Mouse (Mus musculus) G1E (cell line): ENCODE results near the gene Cln3. TPM values are rescaled to one million over a fixed set of nuclear protein-coding genes. Genes with fewer than 3 reads are reported as not detected.

Experiments
- ATAC-seq: 2 replicates; pipeline ENCODE4 v1.8.0; 2016; ENCODE audit warnings: mild to moderate bottlenecking; ENCODE audit not compliant: insufficient number of reproducible peaks, poor library complexity, low FRiP score, severe bottlenecking; ENCODE audit errors: extremely low read depth
- DNase-seq: peaks from one replicate; pipeline ENCODE4 v3.0.0; 2012; ENCODE audit warnings: low spot score
- H3K27me3 ChIP-seq: 2 replicates; pipeline ENCODE4 v1.6.1; 2012; ENCODE audit warnings: mild to moderate bottlenecking, low read length, inconsistent platforms; ENCODE audit not compliant: insufficient read depth
- H3K36me3 ChIP-seq: replicated peaks from 2 replicates; pipeline ENCODE3; 2012; ENCODE audit warnings: mild to moderate bottlenecking, inconsistent platforms
- H3K4me1 ChIP-seq: 2 replicates; pipeline ENCODE4 v1.6.1; 2012; ENCODE audit warnings: low read depth, low read length, inconsistent platforms, mixed read lengths; ENCODE audit not compliant: insufficient read depth
- H3K4me3 ChIP-seq: 2 replicates; pipeline ENCODE4 v1.5.1; 2012; ENCODE audit warnings: low read depth, mild to moderate bottlenecking, inconsistent platforms, low read length, moderate library complexity, mixed read lengths
- H3K9me3 ChIP-seq: replicated peaks from 2 replicates; pipeline ENCODE4 v1.6.1; 2012; ENCODE audit warnings: inconsistent platforms
- CTCF ChIP-seq: IDR thresholded peaks from 2 replicates; pipeline ENCODE4 v1.5.1; 2012; ENCODE audit warnings: low read depth, low read length, inconsistent platforms, mixed read lengths
- GATA1 ChIP-seq: IDR thresholded peaks from 2 replicates; pipeline ENCODE4 v1.6.1; 2012; ENCODE audit warnings: borderline replicate concordance, low read length, inconsistent platforms, mixed read lengths
- GATA2 ChIP-seq: IDR thresholded peaks from 2 replicates; pipeline ENCODE4 v1.6.1; 2012; ENCODE audit warnings: low read depth, low read length, inconsistent platforms, borderline replicate concordance
- POLR2AphosphoS5 ChIP-seq: IDR thresholded peaks from 2 replicates; pipeline ENCODE4 v1.6.1; 2012; ENCODE audit warnings: low read depth, low read length, inconsistent platforms; ENCODE audit not compliant: insufficient replicate concordance
- TAL1 ChIP-seq: conservative IDR thresholded peaks from 2 replicates; pipeline ENCODE4 v1.6.1; 2012; ENCODE audit warnings: low read depth, low read length, inconsistent platforms, mixed read lengths
- polyA plus RNA-seq: library from polyadenylated mRNA; stranded (reverse); fragments of >175 nt; gene quantifications from 2 replicates; pipeline ENCODE4 v1.2.3, GENCODE M21; 2012
- total RNA-seq, 2 experiments: library from RNA; stranded (forward) in 1 of 2; stranded (reverse) in 1 of 2; fragments of 200-1000 nt in 1 of 2; fragments of >200 nt in 1 of 2; fragmentation: Nextera tagmentation in 1 of 2; gene quantifications; 2 replicates each; pipeline ENCODE4 v1.2.3; 2014 to 2017

The Cln3 gene
- total and polyA plus RNA-seq, 3 experiments: 15.4 to 49.9 (median 27.9) TPM

DNA sequence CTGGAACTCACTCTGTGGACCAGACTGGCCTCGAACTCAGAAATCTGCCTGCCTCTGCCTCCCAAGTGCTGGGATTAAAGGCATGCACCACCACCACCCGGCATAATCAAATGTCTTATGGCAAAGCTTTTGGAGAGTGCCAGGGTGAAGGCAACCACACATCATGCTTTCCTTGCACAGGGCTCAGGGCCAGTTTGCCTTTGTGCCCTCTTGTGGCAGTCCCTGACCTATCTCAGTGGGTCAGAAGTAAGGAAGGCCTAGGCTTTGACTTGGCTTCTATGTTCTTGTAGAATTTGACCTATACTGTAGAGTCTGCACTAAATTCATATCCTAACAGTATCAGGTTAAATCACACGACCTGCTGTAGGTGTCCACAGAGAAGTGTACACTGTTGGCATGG is 31.1 kb upstream of the Cln3 start:
- DNase-seq: no peak
- H3K9me3 ChIP-seq: no peaks in the 10 kb centered on the region
- H3K27me3 ChIP-seq: peaks cover 17% of the 10 kb centered on the region
- no peak overlapping the region for H3K4me3 ChIP-seq
- TF ChIP-seq TAL1: no peak
- no peak for TF ChIP-seq GATA1
- no peak for TF ChIP-seq GATA2
- TF ChIP-seq CTCF: no peak
- no peak for TF ChIP-seq POLR2AphosphoS5
- no peak for ATAC-seq
- peaks cover 9% of the 10 kb centered on the region for H3K4me1 ChIP-seq
- no peaks in the 10 kb centered on the region for H3K36me3 ChIP-seq

DNA sequence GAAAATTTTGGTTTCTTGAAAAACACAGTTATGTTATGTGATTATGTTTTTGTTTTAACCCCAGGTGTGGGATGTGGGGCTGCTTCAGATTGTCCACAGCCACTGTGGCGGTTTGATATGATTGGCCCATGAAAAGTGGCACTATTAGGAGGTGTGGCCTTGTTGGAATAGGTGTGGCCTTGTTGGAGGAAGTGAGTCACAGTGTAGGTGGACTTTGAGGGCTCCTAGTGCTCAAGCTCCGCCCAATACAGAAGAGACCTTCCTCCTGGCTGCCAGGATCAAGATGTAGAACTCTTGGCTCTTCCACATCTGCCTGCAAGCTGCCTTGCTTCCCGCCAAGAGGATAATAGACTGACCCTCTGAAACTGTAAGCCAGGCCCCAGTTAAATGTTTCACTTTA is 27.1 kb upstream of the Cln3 start:
- no peak overlapping the region for H3K4me3 ChIP-seq
- DNase-seq (no peak), ATAC-seq (no peak)
- peaks cover 36% of the 10 kb centered on the region for H3K27me3 ChIP-seq
- no peaks in the 10 kb centered on the region for H3K36me3 ChIP-seq
- no peaks in the 10 kb centered on the region for H3K9me3 ChIP-seq
- 0 out of 2 replicates have a peak, but pooled peaks cover 6% of the 10 kb centered on the region for H3K4me1 ChIP-seq
- no peak for TF ChIP-seq GATA2
- no peak for TF ChIP-seq CTCF
- TF ChIP-seq GATA1: no peak
- no peak for TF ChIP-seq TAL1
- no peak for TF ChIP-seq POLR2AphosphoS5

DNA sequence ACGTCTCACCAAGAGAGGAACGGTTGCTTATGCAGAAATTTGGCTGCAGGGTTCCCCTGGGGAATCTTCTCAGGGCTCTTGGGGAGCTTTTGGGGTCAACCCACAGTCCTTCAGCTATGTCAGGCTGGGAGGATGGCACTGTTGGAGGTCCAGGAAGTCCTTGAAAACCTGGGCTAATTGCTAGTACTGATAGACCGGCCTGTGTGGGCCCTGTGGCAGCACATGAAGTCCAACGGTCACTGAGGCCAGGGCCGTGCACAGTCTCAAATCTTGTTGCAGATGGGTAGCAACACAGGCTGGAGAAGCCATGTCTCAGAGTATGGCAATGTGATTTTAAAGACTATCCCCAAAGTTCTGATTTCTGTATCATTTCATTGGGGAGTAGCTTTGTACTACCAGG is 22.2 kb upstream of the Cln3 start:
- ATAC-seq: no peak
- no peaks in the 10 kb centered on the region for H3K9me3 ChIP-seq
- no peak for DNase-seq
- peaks cover 38% of the 10 kb centered on the region for H3K27me3 ChIP-seq
- peaks cover 7% of the 10 kb centered on the region; the same call in 1 of the 2 replicates for H3K4me1 ChIP-seq
- no peak for TF ChIP-seq GATA2
- no peak for TF ChIP-seq GATA1
- no peak for TF ChIP-seq TAL1
- no peak for TF ChIP-seq CTCF
- no peak for TF ChIP-seq POLR2AphosphoS5
- no peaks in the 10 kb centered on the region for H3K36me3 ChIP-seq
- no peak overlapping the region for H3K4me3 ChIP-seq

DNA sequence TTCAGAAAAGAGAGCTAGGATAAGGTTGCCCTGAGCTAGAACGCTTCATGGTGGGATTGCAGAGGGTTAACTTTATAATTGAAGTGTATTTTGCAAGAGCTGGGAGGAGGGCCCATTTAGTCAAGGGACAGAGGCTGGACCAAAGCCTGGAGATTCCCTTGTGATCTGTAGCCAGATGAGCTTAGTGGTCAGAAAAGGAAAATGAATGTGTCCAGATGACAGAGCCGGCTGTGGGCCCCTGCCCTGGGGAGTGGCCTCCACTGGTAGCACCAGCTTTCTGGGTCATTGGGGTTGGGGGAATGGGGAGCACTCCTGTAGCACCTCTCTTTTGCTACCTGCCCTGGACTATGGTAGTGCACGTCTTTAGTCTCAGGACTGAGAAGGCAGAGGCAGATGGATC is 21.4 kb upstream of the Cln3 start:
- Histone ChIP-seq H3K9me3 (no peaks in the 10 kb centered on the region), H3K36me3 (no peaks in the 10 kb centered on the region), H3K27me3 (peaks cover 45% of the 10 kb centered on the region), H3K4me3 (no peak overlapping the region), H3K4me1 (peaks cover 7% of the 10 kb centered on the region; the same call in 1 of the 2 replicates)
- DNase-seq: no peak
- no peak for TF ChIP-seq TAL1
- no peak for TF ChIP-seq POLR2AphosphoS5
- TF ChIP-seq GATA1: no peak
- TF ChIP-seq CTCF: no peak
- no peak for TF ChIP-seq GATA2
- ATAC-seq: no peak

DNA sequence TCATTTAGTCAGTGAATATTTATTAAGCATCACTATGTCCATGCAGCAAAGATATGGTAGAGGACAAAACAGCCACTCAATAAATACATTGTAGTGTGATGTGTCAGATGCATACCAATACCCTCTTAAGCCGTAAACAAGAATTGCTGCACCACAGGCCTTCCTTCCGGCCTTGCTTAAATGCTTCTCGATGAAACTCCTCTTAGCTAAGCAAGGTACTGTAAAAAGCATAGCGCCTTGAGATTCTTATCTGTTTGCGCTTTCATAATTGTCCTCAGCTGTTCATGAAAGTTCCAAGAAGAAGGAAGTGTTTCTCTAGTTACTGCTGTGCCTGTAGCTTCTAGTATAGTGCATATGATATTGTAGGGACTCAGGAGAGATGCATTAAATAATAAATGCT is 21.0 kb upstream of the Cln3 start:
- H3K9me3 ChIP-seq: no peaks in the 10 kb centered on the region
- no peaks in the 10 kb centered on the region for H3K36me3 ChIP-seq
- TF ChIP-seq POLR2AphosphoS5 (no peak), GATA2 (no peak), TAL1 (no peak), GATA1 (no peak), CTCF (no peak)
- no peak overlapping the region for H3K4me3 ChIP-seq
- H3K27me3 ChIP-seq: peaks cover 48% of the 10 kb centered on the region
- ATAC-seq (no peak), DNase-seq (no peak)
- peaks cover 7% of the 10 kb centered on the region; the same call in 1 of the 2 replicates for H3K4me1 ChIP-seq

DNA sequence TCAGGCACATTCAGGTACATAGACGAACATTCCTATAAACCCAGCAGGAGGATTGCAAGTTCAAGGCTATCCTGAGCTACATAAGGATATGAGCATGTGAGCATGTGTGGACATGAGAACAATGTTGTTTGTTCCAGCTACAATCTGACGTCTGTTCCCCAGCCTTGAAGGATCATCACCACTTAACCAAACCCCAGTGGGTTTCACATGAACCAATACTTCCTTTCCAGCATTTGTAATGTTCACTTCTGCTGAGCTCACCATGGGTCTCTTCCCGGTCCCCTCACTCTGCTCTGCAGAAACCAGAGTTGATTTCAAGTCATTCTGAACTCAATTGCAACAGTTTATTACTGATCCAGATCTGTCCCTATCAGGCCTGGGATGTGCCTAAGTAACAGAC is 17.0 kb upstream of the Cln3 start:
- DNase-seq (no peak), ATAC-seq (no peak)
- no peaks in the 10 kb centered on the region for H3K9me3 ChIP-seq
- no peak overlapping the region for H3K4me3 ChIP-seq
- peaks cover 5% of the 10 kb centered on the region for H3K4me1 ChIP-seq
- peaks cover 60% of the 10 kb centered on the region for H3K27me3 ChIP-seq
- H3K36me3 ChIP-seq: no peaks in the 10 kb centered on the region
- TF ChIP-seq TAL1 (no peak), POLR2AphosphoS5 (no peak), CTCF (no peak), GATA2 (no peak), GATA1 (no peak)

DNA sequence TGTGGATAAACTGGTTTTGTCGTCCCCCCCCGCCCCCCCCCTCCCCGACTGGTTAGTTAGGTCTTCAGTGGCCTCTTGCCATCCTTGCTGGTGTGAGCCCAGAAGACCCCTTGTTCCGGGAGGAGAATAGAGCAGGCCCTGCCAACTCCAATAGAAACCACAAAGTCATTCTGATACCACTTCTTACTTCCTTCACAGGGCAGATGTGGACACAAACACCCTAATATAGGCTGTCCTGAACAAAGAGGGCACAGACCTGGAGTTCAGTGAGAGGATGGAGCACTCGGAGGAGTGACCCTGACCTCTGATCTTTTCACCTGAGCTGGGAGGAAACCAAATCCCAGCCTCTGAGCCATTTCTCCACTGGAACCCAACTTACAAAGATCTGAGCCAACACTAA is 16.3 kb upstream of the Cln3 start:
- peaks cover 58% of the 10 kb centered on the region for H3K27me3 ChIP-seq
- DNase-seq (no peak), ATAC-seq (no peak)
- H3K4me1 ChIP-seq: peaks cover 5% of the 10 kb centered on the region
- H3K9me3 ChIP-seq: no peaks in the 10 kb centered on the region
- no peaks in the 10 kb centered on the region for H3K36me3 ChIP-seq
- no peak overlapping the region for H3K4me3 ChIP-seq
- no peak for TF ChIP-seq GATA2
- no peak for TF ChIP-seq CTCF
- TF ChIP-seq TAL1: no peak
- no peak for TF ChIP-seq POLR2AphosphoS5
- no peak for TF ChIP-seq GATA1
